Mouse (Mus musculus): ENCODE data around the gene Flot2. TPM values are rescaled to one million over a fixed set of nuclear protein-coding genes. Genes with fewer than 3 reads are reported as not detected.

Flot2 gene
- polyA plus RNA-seq, 1 experiment from 2014 or later = 55.3 TPM

DNA sequence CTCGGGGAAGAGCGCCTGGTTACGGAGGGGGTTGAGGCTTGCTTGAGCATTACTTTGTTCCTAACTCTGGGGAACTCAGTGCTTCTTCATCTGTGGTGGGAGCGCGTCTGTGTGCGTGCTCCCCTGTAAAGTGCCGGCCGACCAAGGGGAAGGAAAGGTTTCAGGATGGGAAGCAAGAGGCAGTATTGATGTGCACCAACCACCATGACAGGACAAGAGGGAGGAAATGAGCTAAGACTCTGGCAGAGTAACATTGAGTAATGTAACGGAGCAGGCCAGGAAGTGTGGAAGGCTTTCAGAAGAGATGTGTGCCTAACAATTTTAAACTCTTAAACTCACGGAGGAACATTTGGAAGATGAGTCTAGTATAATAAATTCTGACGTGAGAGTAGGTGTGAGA is 63.0 kb downstream of the Flot2 start:
- DNase-seq (ENCODE audit: low spot score) = no peak

DNA sequence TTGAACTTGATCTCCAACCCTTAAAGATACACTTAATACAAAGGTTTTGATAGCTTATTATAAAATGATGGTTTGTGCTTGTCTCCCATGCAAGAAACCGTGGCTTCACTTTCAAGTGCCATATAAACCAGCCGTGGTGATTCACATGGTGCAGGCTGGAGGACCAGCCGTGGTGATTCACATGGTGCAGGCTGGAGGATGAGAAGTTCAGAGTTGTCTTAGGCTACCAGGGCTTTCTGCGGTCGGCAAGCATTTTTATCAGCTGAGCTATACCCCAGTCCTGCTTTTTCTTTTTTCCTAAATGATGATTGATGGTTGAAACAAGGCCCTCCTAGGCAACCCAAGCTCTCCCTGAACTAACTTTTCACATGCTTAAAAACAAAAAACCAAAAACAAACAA is 64.4 kb downstream of the Flot2 start:
- DNase-seq (ENCODE audit: low spot score) = no peak

DNA sequence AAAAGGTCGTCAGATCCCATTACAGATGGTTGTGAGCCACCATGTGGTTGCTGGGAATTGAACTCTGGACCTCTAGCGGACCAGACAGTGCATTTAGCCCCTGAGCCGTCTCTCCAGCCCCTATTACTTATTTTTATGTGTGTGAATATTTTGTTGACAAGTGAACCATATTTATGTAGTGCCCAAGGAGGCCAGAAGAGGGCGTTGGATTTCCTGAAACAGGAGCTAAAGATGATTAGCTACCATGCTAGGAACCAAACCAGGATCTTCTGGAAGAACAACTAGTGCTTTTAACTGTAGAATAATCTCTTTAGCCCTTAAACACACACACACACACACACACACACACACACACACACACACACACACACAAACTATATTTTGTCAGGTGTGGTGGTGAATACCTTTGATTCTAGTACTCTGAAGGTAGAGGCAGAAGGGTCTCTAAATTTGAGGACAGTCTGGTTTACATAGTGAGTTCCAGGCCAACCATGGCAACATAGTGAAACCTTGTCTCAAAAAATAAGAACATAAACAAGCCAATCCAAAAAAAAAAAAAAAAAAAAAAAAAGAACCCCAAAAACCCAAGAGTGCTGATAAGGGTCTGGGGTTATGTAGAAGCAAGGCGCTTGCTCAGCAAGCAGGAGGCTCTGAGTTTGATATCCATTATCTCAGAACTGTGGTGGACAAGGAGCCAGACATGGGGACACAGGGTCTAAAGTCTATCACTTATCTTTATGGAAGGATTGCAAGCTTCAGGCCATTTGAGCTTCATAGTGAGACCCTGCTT is 65.4 kb downstream of the Flot2 start:
- no peak for DNase-seq (ENCODE audit: low spot score)

DNA sequence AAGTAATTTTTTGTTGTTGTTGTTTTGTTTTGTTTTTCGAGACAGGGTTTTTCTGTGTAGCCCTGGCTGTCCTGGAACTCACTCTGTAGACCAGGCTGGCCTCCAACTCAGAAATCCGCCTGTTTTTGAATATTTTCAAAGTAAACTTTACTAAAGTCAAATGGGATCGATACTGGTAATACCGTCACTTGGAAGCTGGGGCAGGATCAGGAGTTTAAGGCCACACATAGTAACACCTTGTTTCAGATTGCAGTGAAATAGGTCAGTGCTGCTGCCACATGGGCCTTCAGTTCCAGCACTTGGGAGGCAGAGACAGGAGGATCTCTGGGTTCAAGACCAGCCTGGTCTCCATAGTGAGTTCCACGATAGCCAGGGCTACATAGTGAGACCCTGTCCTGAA is 66.8 kb downstream of the Flot2 start:
- DNase-seq (ENCODE audit: low spot score) = no peak

MicroRNAs encoded within 50 kb of the gene (microRNA counts, 519-probe panel; counts per million panel counts)
- microRNA mmu-miR-144 = 5,035 counts per million, percentile 84 among the panel's probes with 10 or more counts
- microRNA mmu-miR-451 = 5,022 counts per million, percentile 84 among the panel's probes with 10 or more counts

Small RNA genes within 50 kb of the gene (microRNA-seq; reads per million reads assigned to microRNA genes)
- 99.1 reads per million, percentile 45 among the genes with 10 or more reads in this experiment for gene Mir144 (ENCODE audit: borderline number of aligned reads)
- gene Mir451a (ENCODE audit: borderline number of aligned reads) = not detected
- not detected for gene Mir451b (ENCODE audit: borderline number of aligned reads)

Other genes with a start within 250 kb of the Flot2 start
- 2.8 TPM in 2 replicates for gene Pipox, start 143.8 kb upstream of the Flot2 start, polyA plus RNA-seq (2015; fragmentation: Nextera tagmentation; extraction: Ambion mirVana)
- gene Sez6, start 107.1 kb upstream of the Flot2 start, polyA plus RNA-seq (2015; fragmentation: Nextera tagmentation; extraction: Ambion mirVana) = 0.26 TPM in 2 replicates
- gene Phf12, start 55.2 kb upstream of the Flot2 start, polyA plus RNA-seq (2015; fragmentation: Nextera tagmentation; extraction: Ambion mirVana) = 15.1 and 18.4 TPM in 2 replicates
- gene Dhrs13, start 5.7 kb upstream of the Flot2 start, polyA plus RNA-seq (2015; fragmentation: Nextera tagmentation; extraction: Ambion mirVana) = 10.2 TPM in 2 replicates
- gene Eral1, start 42.5 kb downstream of the Flot2 start, polyA plus RNA-seq (2015; fragmentation: Nextera tagmentation; extraction: Ambion mirVana) = 22.4 and 24.5 TPM in 2 replicates
- gene Fam222b, start 56.7 kb downstream of the Flot2 start, polyA plus RNA-seq (2015; fragmentation: Nextera tagmentation; extraction: Ambion mirVana) = 6.1 and 6.6 TPM in 2 replicates
- gene Traf4, start 127.7 kb downstream of the Flot2 start, polyA plus RNA-seq (2015; fragmentation: Nextera tagmentation; extraction: Ambion mirVana) = 57.5 and 58.6 TPM in 2 replicates
- 14.1 and 14.5 TPM in 2 replicates for gene Nek8, start 138.7 kb downstream of the Flot2 start, polyA plus RNA-seq (2015; fragmentation: Nextera tagmentation; extraction: Ambion mirVana)
- gene Tlcd1, start 138.8 kb downstream of the Flot2 start, polyA plus RNA-seq (2015; fragmentation: Nextera tagmentation; extraction: Ambion mirVana) = 12.2 and 13.5 TPM in 2 replicates
- gene Rpl23a, start 145.7 kb downstream of the Flot2 start, polyA plus RNA-seq (2015; fragmentation: Nextera tagmentation; extraction: Ambion mirVana) = 1,919 and 1,995 TPM in 2 replicates
- 26.4 and 29.6 TPM in 2 replicates for gene Rab34, start 150.5 kb downstream of the Flot2 start, polyA plus RNA-seq (2015; fragmentation: Nextera tagmentation; extraction: Ambion mirVana)
- 0.49 and 0.84 TPM in 2 replicates for gene Proca1, start 155.5 kb downstream of the Flot2 start, polyA plus RNA-seq (2015; fragmentation: Nextera tagmentation; extraction: Ambion mirVana)
- 74.6 and 74.7 TPM in 2 replicates for gene Sdf2, start 207.8 kb downstream of the Flot2 start, polyA plus RNA-seq (2015; fragmentation: Nextera tagmentation; extraction: Ambion mirVana)
- gene Supt6, start 208.1 kb downstream of the Flot2 start, polyA plus RNA-seq (2015; fragmentation: Nextera tagmentation; extraction: Ambion mirVana) = 16.4 and 16.6 TPM in 2 replicates
- gene 2610507B11Rik, start 223.8 kb downstream of the Flot2 start, polyA plus RNA-seq (2015; fragmentation: Nextera tagmentation; extraction: Ambion mirVana) = 88.6 and 107 TPM in 2 replicates

Data from thymus, postnatal 0 days (tissue).